Mouse (Mus musculus) megakaryocyte, embryonic 14.5 days (primary cell): Measurements from ENCODE around the gene Clta. TPM values are rescaled to one million over a fixed set of nuclear protein-coding genes. Genes with fewer than 3 reads are reported as not detected.

Experiments
- H3K27me3 ChIP-seq: replicated peaks from 2 replicates; pipeline ENCODE3; 2012; ENCODE audit warnings: inconsistent platforms
- H3K36me3 ChIP-seq: replicated peaks from 2 replicates; pipeline ENCODE3; 2012; ENCODE audit warnings: low read length, inconsistent platforms, mixed read lengths
- H3K4me1 ChIP-seq: 2 replicates; pipeline ENCODE4 v1.6.1; 2012; ENCODE audit warnings: inconsistent platforms
- H3K4me3 ChIP-seq: replicated peaks from 2 replicates; pipeline ENCODE3; 2012; ENCODE audit warnings: moderate library complexity, mild to moderate bottlenecking, inconsistent platforms
- H3K9me3 ChIP-seq: 2 replicates; pipeline ENCODE4 v1.6.1; 2012; ENCODE audit warnings: inconsistent platforms
- FLI1 ChIP-seq: IDR thresholded peaks from 2 replicates; pipeline ENCODE4 v1.6.1; 2012; ENCODE audit warnings: low read length, inconsistent platforms, mixed read lengths
- GATA1 ChIP-seq: IDR thresholded peaks from 3 replicates; pipeline ENCODE4 v1.6.1; 2012; ENCODE audit warnings: mixed read lengths, low read length, inconsistent platforms, borderline replicate concordance
- polyA plus RNA-seq: library from polyadenylated mRNA; stranded (reverse); fragments of >175 nt; gene quantifications from 2 replicates; pipeline ENCODE4 v1.2.3, GENCODE M21; 2012; ENCODE audit warnings: low replicate concordance; ENCODE audit not compliant: insufficient read depth

Clta gene
- 132 and 432 TPM in 2 replicates for polyA plus RNA-seq

DNA sequence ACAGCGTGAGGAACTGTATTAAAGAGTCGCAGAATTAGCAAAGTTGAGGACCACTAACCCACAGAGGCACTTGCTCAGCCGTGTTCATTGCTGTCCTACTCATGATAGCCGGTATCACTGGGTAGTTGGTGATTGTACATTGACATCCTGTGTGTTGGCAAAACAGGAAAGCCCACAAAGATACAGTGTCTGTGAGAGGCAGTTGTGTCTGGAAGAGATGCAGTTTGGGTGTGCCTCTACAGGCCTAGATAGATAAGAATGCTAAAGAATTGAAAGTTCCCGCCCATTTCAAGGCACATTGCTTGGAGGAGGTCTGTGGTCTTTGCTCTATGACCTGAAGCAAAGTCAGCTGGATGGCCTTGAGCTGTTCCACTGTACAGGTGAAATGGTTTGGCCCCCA is at the start of gene Clta:
Clta (plus strand) TSS at position 327 of the 400 bp plus-strand sequence.
- no peak within 1 kb of the TSS for H3K4me3 ChIP-seq
- H3K9me3 ChIP-seq = peaks cover 17% of the 10 kb centered on the region
- peaks cover 8% of the 10 kb centered on the region for H3K4me1 ChIP-seq
- H3K27me3 ChIP-seq = no peaks in the 10 kb centered on the region
- TF ChIP-seq FLI1 = no peak
- TF ChIP-seq GATA1 = no peak
- H3K36me3 ChIP-seq = peaks cover 8% of the 10 kb centered on the region

DNA sequence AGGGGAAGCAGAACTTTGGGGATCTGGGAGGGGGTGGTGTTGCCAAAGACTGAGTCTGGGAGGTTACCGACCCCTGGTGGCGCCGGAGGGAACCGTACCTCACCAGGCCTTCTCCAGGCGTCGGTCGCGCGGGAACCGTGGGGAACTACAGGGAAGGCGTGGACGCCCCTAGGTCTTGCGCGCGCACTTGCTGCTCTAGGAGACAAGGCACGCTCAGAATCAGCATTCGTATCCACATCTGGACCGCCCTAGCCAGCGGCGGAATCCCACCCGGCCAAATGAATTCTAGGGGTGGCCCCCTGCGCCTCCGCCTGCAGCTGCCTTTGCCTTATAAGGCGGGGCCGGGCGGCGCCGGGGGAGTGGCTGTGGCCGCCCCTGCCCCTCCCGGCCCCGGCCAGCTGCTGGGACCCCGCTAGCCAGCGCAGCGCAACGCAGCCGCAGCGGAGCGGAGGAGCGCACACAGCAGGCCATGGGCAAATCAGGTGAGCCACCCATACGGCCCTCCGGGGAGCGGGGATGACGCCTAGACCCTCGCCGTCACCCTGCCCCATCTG is 46.9 kb upstream of the Clta start, which contains the start of gene Glipr2:
Glipr2 (plus strand) TSS at position 110 of the 554 bp plus-strand sequence.
- H3K36me3 ChIP-seq = peaks cover 6% of the 10 kb centered on the region
- peak within 1 kb of the TSS; percentile 98 for H3K4me3 ChIP-seq
- no peaks in the 10 kb centered on the region for H3K9me3 ChIP-seq
- TF ChIP-seq GATA1 (no peak), FLI1 (no peak)
- H3K4me1 ChIP-seq = peaks cover 52% of the 10 kb centered on the region
- H3K27me3 ChIP-seq = peaks cover 10% of the 10 kb centered on the region

DNA sequence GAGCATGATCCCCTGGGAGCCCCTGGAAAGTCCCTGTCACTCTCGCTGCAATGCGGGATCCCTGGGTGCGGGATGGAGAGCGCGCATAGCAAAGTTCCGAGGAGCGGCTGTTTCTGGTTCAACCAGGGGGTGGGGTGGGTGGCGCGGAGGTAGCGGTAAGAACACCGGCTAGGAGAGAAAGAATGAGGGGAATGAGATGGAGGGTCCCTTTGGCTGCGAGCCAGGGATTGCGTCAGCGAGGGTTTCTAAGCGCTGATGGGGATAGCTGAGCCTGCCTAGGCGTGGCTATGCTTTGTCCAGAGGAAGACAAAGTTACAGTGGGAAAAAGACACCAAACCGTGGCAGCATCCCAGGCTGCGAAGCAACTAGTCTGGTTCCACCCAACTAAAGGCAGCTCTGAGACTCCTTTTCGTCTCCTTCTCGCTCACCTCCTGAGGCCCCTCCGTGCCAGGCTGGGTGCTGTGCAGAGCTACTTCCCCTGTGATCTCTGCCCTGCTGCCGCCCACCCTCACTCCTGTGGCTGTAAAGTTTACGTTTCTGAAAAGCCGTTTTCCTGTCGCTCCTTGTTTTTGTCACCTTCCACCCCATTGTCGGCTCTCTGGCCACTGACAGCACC is 46.3 kb upstream of the Clta start:
- peaks cover 58% of the 10 kb centered on the region for H3K4me1 ChIP-seq
- peak overlapping the region; percentile 98 for H3K4me3 ChIP-seq
- peaks cover 9% of the 10 kb centered on the region for H3K36me3 ChIP-seq
- TF ChIP-seq FLI1 (no peak), GATA1 (no peak)
- no peaks in the 10 kb centered on the region for H3K9me3 ChIP-seq
- H3K27me3 ChIP-seq = peaks cover 10% of the 10 kb centered on the region

DNA sequence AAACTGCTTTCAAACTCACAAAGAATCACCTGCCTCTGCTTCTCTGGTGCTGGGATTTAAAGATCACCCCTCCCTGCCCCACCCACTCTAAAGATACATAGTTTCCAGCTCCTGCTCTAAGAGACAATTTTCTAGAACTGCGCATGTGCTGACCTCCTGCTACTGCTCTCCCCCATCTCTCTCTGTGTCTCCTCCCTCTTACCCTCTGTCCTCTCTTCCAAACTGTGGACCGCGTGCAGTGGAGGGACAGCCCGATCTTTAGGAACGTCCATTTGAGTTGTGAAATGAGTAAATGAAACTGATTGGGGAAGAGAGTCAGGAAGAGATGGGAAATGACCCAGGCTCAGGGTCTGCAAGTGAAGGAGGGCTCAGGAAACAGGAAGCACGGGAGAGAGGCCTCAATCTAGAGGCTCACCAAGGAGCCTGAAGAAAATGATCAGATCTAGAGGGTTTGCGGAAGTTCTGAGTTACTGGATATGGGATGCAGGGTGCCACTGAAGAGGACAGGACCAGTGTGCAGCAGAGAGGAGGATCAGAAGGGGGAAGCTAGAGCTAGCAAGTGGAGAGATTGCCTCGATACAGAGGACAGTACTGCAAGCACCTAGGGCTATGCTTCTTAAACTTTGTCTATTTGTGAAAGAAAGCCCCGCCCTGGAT is 44.6 kb upstream of the Clta start:
- Histone ChIP-seq H3K4me3 (peak overlapping the region; percentile 83), H3K4me1 (peaks cover 75% of the 10 kb centered on the region), H3K27me3 (peaks cover 8% of the 10 kb centered on the region), H3K36me3 (peaks cover 13% of the 10 kb centered on the region), H3K9me3 (no peaks in the 10 kb centered on the region)
- TF ChIP-seq GATA1 (no peak), FLI1 (no peak)

DNA sequence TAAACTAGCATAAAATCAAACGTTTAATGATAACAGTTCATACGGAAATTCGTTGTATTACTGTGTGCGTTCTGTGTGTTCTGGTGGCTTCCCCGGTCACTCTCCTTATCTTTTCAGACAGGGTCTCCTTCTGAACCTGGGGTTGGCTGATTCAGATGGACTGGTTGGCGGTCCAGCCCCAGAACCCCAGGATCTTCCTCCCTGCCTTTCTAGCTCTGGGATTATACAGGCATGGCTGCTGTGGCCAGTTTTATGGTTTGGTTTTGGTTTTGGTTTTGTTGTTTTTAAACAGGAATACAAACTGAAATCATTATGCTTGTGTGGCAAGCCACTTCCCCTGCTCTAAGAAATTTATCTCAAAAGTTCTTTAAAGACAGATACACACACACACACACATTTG is 44.0 kb upstream of the Clta start:
- TF ChIP-seq FLI1 = no peak
- no peak for TF ChIP-seq GATA1
- Histone ChIP-seq H3K4me1 (peaks cover 81% of the 10 kb centered on the region), H3K9me3 (no peaks in the 10 kb centered on the region), H3K27me3 (peaks cover 8% of the 10 kb centered on the region), H3K36me3 (peaks cover 13% of the 10 kb centered on the region), H3K4me3 (peak overlapping the region; percentile 83)

DNA sequence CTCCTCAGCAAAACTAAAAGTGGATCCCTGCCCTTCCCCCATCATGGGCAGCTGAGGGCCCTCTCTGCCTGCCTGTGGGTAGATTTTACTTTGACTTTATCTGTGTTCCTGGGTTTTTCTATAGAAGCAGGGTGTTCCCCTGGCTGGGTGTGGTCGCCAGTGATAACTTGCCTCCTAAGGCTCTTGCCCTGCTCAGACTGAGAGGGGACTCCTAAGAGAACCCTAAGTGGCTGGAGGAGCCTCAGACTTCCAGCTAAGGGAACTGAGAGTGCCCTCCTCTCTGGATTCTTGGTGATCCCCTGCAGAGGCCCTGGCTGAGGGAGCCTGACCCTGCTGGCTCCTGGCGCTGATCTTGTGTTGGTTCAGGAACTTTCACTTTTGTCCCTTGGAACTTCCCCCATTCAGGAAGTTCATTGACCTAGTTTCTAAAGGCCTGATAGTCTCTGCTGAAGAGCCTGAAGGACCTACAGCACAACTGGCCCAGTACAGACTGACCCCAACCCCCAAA is 39.9 kb upstream of the Clta start:
- Histone ChIP-seq H3K4me3 (peak overlapping the region; percentile 87), H3K4me1 (peaks cover 94% of the 10 kb centered on the region), H3K27me3 (no peaks in the 10 kb centered on the region), H3K9me3 (no peaks in the 10 kb centered on the region), H3K36me3 (peaks cover 40% of the 10 kb centered on the region)
- TF ChIP-seq GATA1 (no peak), FLI1 (no peak)

DNA sequence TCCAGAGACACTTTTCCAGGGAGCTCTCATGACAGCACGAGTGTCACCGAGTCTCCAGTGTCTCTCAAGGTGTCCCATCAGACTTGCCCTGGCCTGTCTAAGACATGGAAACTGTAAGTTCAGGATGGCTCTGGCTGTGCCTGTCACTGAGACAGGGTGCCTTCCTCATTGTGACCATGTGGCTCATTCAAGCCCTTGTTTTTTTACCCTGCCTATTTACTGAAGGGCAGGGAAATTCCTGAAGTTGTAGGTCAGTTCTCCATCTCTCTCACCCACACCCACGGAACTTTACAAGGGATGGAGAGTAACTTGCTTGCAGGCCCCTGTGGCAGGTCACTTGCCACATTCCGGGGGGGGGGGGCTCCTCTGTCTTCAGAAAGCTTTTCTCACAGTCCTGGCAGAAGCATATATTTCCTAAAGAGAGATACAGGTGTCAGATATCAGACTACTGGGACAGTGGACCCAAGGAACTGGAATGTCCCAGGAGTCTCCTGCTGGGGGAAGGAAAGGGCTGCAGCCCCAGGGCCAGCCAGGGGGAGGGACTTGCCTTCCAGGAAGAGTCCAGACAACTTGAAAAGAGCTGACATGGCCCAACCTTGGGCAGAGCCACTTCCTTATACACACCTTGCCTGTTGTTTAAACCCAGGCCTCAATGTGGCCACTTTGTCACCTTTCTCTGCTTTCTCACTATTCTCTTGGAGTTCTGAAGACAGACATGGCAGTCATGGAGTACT is 39.1 kb upstream of the Clta start:
- peaks cover 94% of the 10 kb centered on the region for H3K4me1 ChIP-seq
- no peaks in the 10 kb centered on the region for H3K9me3 ChIP-seq
- peak overlapping the region; percentile 87 for H3K4me3 ChIP-seq
- no peaks in the 10 kb centered on the region for H3K27me3 ChIP-seq
- TF ChIP-seq FLI1 (no peak), GATA1 (no peak)
- H3K36me3 ChIP-seq = peaks cover 44% of the 10 kb centered on the region

DNA sequence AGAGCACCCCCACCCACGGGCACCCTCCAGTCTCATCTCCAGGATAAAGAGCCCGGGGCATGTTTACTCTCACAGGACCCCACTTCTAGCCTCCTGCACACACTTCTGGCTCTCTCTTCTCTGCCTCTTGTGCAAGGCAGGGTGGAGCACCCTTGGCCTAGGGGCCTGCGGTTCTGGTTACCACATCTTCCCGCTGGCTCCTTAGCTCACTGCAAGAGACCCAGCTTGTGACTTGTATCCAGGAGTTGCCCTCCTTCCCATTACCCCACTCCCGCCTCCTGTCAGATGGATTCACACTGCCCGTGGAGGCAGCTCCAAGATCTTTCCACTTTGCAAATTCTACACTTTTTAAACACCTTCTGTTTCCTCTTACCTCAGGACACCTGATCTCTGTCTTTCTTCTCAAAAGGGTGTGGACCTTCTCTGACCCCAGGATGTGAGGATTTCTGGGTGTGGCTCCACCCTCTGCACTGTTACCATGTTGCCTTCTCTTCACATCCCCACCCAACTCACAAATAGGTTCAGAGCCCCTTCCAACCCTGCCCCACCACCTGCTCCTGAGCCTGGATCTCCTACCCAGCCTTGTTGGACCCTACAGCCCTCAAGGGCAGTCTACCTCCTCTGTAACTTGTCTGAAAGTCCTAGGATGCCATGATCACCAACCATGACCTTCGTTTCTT is 38.3 kb upstream of the Clta start:
- H3K27me3 ChIP-seq = no peaks in the 10 kb centered on the region
- TF ChIP-seq FLI1 = no peak
- TF ChIP-seq GATA1 = no peak
- peaks cover 51% of the 10 kb centered on the region for H3K36me3 ChIP-seq
- H3K9me3 ChIP-seq = no peaks in the 10 kb centered on the region
- H3K4me1 ChIP-seq = peaks cover 95% of the 10 kb centered on the region
- peak overlapping the region; percentile 24 for H3K4me3 ChIP-seq

DNA sequence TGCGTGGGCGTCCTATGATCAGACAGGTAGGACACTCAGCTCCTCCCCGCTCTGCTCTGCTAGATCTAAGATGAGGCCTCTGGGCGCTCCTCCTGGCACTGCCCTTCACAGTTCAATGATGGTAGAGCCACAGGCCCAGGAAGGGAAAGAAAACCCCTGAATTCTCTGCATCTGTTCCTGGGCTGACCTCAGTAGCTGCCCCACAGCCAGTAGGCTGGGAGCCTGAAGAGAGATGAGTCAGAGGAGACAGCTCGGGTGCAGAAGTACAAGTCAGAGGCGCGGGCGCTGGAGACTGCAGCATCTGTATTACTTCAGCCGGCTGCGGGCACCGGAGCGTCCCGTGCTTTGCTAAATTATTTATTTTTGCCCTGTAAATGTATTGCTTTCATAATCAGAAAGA is 35.6 kb upstream of the Clta start:
- Histone ChIP-seq H3K36me3 (peaks cover 44% of the 10 kb centered on the region), H3K9me3 (no peaks in the 10 kb centered on the region), H3K27me3 (no peaks in the 10 kb centered on the region), H3K4me3 (no peak overlapping the region), H3K4me1 (peaks cover 95% of the 10 kb centered on the region)
- TF ChIP-seq FLI1 (no peak), GATA1 (no peak)
